Mouse (Mus musculus): Measurements from ENCODE around the gene Gm8267. TPM values are rescaled to one million over a fixed set of nuclear protein-coding genes. Genes with fewer than 3 reads are reported as not detected.
"Not testable (repeated sequence)": the region's sequence is repeated elsewhere in the genome, so short reads cannot be mapped to it uniquely, and the experiment has no call there.

The Gm8267 gene
- total RNA-seq (2021), result under 1 TPM in 1 of 2 experiments, not detected in 1; 0.33 TPM
- long read RNA-seq, experiment 1, result 0 reads
- long read RNA-seq, experiment 2, result 0 reads

GRCm38 (mm10) chr14:44750240-44750639 is at the start of gene Gm8267:
Gm8267 (minus strand) TSS chr14:44750340.
- DNase-seq (ENCODE audit: low spot score in 2 of 2), result no peak

GRCm38 (mm10) chr14:44789537-44790382 is 39.6 kb upstream of the Gm8267 start:
- not testable (repeated sequence) for DNase-seq (ENCODE audit: low spot score in 2 of 2)

DNA sequence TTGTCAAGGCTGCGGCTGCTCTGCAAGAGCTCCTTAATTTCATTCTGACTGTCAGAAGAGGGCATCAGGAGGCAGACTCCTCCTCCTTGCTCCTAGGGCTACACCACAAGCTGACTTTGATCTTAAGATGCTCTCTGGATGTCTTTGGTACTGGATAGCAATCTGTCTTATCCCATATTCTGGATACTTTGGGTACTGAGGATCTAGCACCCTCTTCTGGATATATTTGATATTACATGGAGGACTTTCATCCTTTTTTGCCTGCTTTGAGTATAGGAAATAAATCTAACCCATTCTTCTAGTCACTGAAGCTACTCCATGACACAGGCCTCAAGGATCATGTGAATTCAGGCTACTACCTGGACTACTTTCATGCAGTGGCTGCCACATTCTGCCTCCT is 7.4 kb downstream of the Gm8267 start:
- DNase-seq (ENCODE audit: low spot score in 2 of 2), result not testable (repeated sequence)

DNA sequence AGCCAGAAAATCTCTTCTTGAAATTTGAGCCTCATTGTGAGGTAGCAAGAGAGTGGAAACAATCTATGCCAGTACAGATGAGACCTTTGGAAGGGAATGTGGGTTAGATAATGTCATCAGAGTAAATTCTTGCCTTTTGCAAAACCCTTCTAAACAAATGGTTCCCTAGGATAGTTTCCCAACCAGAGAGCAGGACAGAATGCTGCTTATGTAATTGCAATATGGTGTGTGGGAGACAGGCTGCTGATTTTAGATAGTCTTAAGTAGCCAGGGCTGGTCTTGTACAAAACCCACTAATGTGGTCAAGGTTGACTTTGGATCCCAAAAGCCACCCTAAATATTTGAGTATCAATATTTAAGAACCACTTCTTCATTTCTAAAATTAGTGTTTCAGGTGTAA is 19.4 kb downstream of the Gm8267 start:
- peak; percentile 22 to 31 for DNase-seq (ENCODE audit: low spot score in 2 of 2)

DNA sequence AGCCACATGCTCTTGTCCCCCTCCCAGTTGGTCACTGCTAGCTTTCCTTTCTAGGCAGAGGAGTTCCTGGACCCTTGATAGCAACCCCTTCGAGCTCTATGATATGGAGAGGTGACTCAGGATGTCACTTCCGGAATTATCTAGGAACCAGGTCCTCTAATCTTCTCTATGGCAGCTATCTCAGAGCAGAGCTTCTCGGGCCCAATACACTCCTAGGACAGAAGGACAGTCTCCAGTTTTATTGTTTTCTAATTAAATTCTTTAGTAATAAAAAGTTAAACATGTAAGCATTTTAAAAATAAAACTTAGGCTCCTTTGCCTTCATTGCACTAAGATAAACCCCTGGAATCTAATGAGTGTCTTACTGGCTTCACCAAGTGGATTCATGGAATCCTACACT is 43.8 kb downstream of the Gm8267 start, which contains the start of gene Gm8257:
Gene Gm8257, minus strand, starts transcription at position 101 of the 400 bp plus-strand sequence.
- not testable (repeated sequence) for DNase-seq (ENCODE audit: low spot score in 2 of 2)

Other genes starting within 250 kb of the Gm8267 start
- gene Gm17093, start 232.1 kb downstream of the Gm8267 start, total RNA-seq (2021), result not detected
- gene Gm8247, start 167.2 kb downstream of the Gm8267 start, total RNA-seq (2021), result not detected
- gene Gm5624, start 122.4 kb downstream of the Gm8267 start, total RNA-seq (2021), result not detected
- not detected for gene Gm8257, start 43.9 kb downstream of the Gm8267 start, total RNA-seq (2021)
- gene Ptgdr, start 109.0 kb upstream of the Gm8267 start, total RNA-seq (2021), result 1 to 10 TPM in 1 of 2 experiments, under 1 TPM in 1; 0.91 to 1.1 TPM
- gene Ptger2, start 237.9 kb upstream of the Gm8267 start, total RNA-seq (2021), result under 1 TPM; 0.37 to 0.42 TPM